Mouse (Mus musculus): ENCODE measurements around the gene Ccdc102a.

DNA sequence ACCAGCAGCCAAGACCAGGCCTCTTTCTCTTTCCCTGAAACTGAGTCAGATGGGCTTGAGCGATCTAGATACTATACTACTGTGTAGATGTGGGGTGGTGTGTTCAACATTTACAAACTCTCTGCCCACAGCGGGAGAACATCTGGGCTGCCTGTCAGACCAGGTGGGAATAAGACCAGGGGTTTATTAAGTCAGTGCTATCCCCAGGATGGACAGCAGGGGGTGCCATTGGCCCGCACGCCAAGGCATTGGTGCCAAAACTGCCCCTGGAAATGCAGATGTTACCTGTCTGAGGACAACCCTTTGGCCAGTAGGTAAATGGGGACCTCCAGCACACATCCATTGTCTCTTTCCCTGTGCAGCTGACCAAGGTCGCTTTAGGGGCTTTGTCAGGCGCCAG, 24.7 kb upstream of the Ccdc102a start:
- TF ChIP-seq CTCF (IDR thresholded peaks at IDR 0.05; ENCODE audit: low read depth, low read length), result peak; percentile 93
- TF ChIP-seq POLR2A (IDR thresholded peaks at IDR 0.05; ENCODE audit: extremely low read depth, insufficient read depth, low read length), result no peak

Data from liver, adult 2 months (tissue).